In the genomic region with DNA sequence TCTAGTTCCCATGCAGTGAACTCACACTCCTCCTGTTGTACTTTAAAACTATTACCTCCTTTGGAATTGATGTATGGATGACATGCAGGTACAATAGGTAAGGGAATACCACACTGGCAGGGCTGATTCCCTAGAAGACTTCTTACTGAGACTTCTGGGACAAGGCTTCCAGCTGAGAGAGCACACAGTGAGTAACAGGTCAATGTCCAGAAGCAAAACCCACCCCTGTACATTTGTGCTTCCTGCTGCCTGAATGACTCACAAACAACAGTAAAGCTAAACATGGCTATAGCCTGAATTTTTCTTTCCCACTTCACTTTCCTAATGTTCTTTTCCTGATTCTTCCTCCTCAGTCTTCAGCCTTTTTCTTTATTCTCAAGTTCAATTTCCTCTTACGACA, we compare ENCODE assay signal across 16 mouse cellular contexts.
"Had no signal": no experiment of that assay in that cellular context is flagged by ENCODE, and none has a peak within 500 bp of the region (broad histone marks: within the 10 kb centered on the region; RNA-seq: fewer than 3 reads in every experiment).

No protein-coding gene starts in this region.

- H3K4me3 ChIP-seq: neural tube, embryonic 12.5 days; neural tube, embryonic 13.5 days; neural tube, embryonic 15.5 days; stomach, embryonic 15.5 days had no signal

- H3K27ac ChIP-seq: neural tube, embryonic 12.5 days; neural tube, embryonic 13.5 days; neural tube, embryonic 15.5 days; stomach, embryonic 15.5 days had no signal

- H3K9me3 ChIP-seq: neural tube, embryonic 12.5 days; neural tube, embryonic 13.5 days; neural tube, embryonic 15.5 days; stomach, embryonic 15.5 days had no signal

- H3K4me2 ChIP-seq: neural tube, embryonic 12.5 days; neural tube, embryonic 13.5 days; neural tube, embryonic 15.5 days; stomach, embryonic 15.5 days had no signal

- H3K4me1 ChIP-seq: neural tube, embryonic 12.5 days; neural tube, embryonic 13.5 days; stomach, embryonic 15.5 days had no signal

- DNase-seq: retina, postnatal 1 day; right cerebral cortex, adult 18-20 months; right cerebral cortex, postnatal 14 days; right cerebral cortex, postnatal 25 days; right cerebral cortex, postnatal 4 days; spleen, adult 18-20 months; thymus, adult 18-20 months; thymus, adult 2 months; thymus, postnatal 14 days; thymus, postnatal 25 days; thymus, postnatal 36 days; thymus, postnatal 4 days had no signal

- H3K9ac ChIP-seq: neural tube, embryonic 12.5 days; neural tube, embryonic 13.5 days; neural tube, embryonic 15.5 days; stomach, embryonic 15.5 days had no signal

- H3K36me3 ChIP-seq: neural tube, embryonic 12.5 days; neural tube, embryonic 13.5 days; neural tube, embryonic 15.5 days; stomach, embryonic 15.5 days had no signal

- H3K27me3 ChIP-seq: neural tube, embryonic 12.5 days; neural tube, embryonic 13.5 days; neural tube, embryonic 15.5 days; stomach, embryonic 15.5 days had no signal
